Mouse (Mus musculus) embryonic facial prominence, embryonic 13.5 days (tissue): ENCODE measurements around the gene Ubtf. TPM values are rescaled to one million over a fixed set of nuclear protein-coding genes. Genes with fewer than 3 reads are reported as not detected.
"Not testable (repeated sequence)": the region's sequence is repeated elsewhere in the genome, so short reads cannot be mapped to it uniquely, and the experiment has no call there.

Experiments used
- ATAC-seq: fragments of 200-750 bp; cut with Nextera tagmentation; 2 replicates; pipeline ENCODE4 v1.8.0; 2017; ENCODE audit warnings: low read depth; ENCODE audit not compliant: insufficient number of reproducible peaks, insufficient read depth, low FRiP score, low TSS enrichment
- H3K27ac ChIP-seq: fragments of 300-500 bp; sonication (generic); 2 replicates; pipeline ENCODE4 v1.5.1; 2015; ENCODE audit warnings: moderate library complexity, mild to moderate bottlenecking, inconsistent platforms
- H3K27me3 ChIP-seq: fragments of 300-500 bp; sonication (generic); 2 replicates; pipeline ENCODE4 v1.6.1; 2015; ENCODE audit warnings: mild to moderate bottlenecking, inconsistent platforms
- H3K36me3 ChIP-seq: fragments of 300-500 bp; sonication (generic); 2 replicates; pipeline ENCODE4 v1.6.1; 2015; ENCODE audit warnings: mild to moderate bottlenecking, inconsistent platforms
- H3K4me1 ChIP-seq: fragments of 300-500 bp; sonication (generic); 2 replicates; pipeline ENCODE4 v1.6.1; 2015; ENCODE audit warnings: inconsistent platforms
- H3K4me2 ChIP-seq: fragments of 300-500 bp; sonication (generic); 2 replicates; pipeline ENCODE4 v1.6.1; 2015; ENCODE audit warnings: moderate library complexity, mild to moderate bottlenecking, inconsistent platforms
- H3K4me3 ChIP-seq: fragments of 300-500 bp; sonication (generic); 2 replicates; pipeline ENCODE4 v1.5.1; 2015; ENCODE audit warnings: mild to moderate bottlenecking, inconsistent platforms
- H3K9ac ChIP-seq: fragments of 300-500 bp; sonication (generic); 2 replicates; pipeline ENCODE4 v1.6.1; 2015; ENCODE audit warnings: mild to moderate bottlenecking, inconsistent platforms
- H3K9me3 ChIP-seq: fragments of 300-500 bp; sonication (generic); 2 replicates; pipeline ENCODE4 v1.6.1; 2016; ENCODE audit warnings: inconsistent platforms
- WGBS: fragments of 180-500 bp; shearing (Covaris S2); methylation state at CpG from one replicate; pipeline ENCODE4 v1.1.7; 2015; ENCODE audit warnings: mixed read lengths; 5-methylcytosine and 5-hydroxymethylcytosine counted together
- polyA plus RNA-seq: library from polyadenylated mRNA; unstranded; fragments of >200 nt; fragmentation: Nextera tagmentation; extraction: Ambion mirVana; gene quantifications from 2 replicates; pipeline ENCODE4 v1.2.1, GENCODE M21; 2015

Ubtf gene
- polyA plus RNA-seq, 1 experiment from 2014 or later = 88.5 TPM

DNA sequence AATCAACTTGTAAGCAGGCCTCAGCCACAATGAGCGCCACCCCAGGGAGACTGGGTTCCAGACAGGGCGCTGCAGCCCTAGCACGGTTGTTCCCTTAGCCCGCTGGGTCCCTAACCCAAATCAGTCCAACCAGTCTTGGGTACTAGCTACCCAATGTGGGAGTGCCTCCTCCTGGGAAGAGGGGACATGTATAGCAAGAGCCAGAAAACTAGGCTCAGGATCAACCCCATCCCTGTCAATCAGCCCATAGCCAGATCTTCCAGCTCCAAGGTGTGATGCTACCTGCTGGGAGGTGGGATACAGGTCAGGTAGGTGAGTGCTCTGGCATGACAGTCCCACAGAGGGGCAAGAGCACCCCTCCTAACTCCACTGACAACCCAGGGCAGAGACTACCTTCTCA, 29.4 kb downstream of the Ubtf start:
- Histone ChIP-seq H3K9ac (peak overlapping the region; percentile 44; the same call in 1 of the 2 replicates), H3K36me3 (peaks cover 74% of the 10 kb centered on the region), H3K9me3 (no peaks in the 10 kb centered on the region), H3K4me2 (no peak overlapping the region), H3K4me1 (peaks cover 42% of the 10 kb centered on the region), H3K27ac (no peak overlapping the region), H3K27me3 (no peaks in the 10 kb centered on the region), H3K4me3 (no peak overlapping the region)
- no peak for ATAC-seq
- 77% methylated on average over 4 of the region's 4 CpGs for WGBS

- no peak overlapping the region for H3K9ac ChIP-seq
- H3K4me3 ChIP-seq = no peak overlapping the region
- no peaks in the 10 kb centered on the region for H3K27me3 ChIP-seq
- H3K9me3 ChIP-seq = no peaks in the 10 kb centered on the region
- peaks cover 36% of the 10 kb centered on the region for H3K4me1 ChIP-seq
- 41% methylated on average over 6 of the region's 6 CpGs for WGBS
- ATAC-seq = no peak
- no peak overlapping the region for H3K4me2 ChIP-seq
- H3K27ac ChIP-seq = no peak overlapping the region
- H3K36me3 ChIP-seq = peaks cover 74% of the 10 kb centered on the region
These were observed 29.9 kb downstream of the Ubtf start for GRCm38 (mm10) chr11:102289511-102290100.

DNA sequence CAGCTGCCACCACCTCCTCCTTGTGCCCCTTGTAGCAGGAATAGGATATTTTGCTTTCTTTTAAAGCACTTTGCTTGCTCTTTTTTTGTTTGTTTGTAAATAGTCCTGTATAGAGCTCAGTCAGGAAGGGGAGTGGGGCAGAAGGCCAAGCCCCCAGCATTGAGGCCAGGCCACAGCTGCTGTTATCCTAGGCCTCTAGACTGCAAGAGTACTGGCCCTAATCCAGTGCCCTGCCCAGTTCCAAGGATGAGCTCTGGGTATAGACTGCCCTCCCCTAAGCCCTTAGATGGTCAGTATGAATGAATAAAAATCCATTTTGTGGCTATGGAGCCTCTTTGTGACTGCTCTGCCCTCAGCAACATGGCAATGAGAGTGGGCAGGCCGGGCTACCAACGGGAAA, 30.6 kb downstream of the Ubtf start:
- Histone ChIP-seq H3K36me3 (peaks cover 69% of the 10 kb centered on the region), H3K4me2 (no peak overlapping the region), H3K27me3 (no peaks in the 10 kb centered on the region), H3K9me3 (no peaks in the 10 kb centered on the region), H3K9ac (0 out of 2 replicates have a peak overlapping the region, but pooled peaks have one; percentile 33), H3K4me3 (no peak overlapping the region), H3K4me1 (peaks cover 29% of the 10 kb centered on the region), H3K27ac (no peak overlapping the region)
- 68% methylated on average over 2 of the region's 2 CpGs for WGBS
- ATAC-seq = no peak

DNA sequence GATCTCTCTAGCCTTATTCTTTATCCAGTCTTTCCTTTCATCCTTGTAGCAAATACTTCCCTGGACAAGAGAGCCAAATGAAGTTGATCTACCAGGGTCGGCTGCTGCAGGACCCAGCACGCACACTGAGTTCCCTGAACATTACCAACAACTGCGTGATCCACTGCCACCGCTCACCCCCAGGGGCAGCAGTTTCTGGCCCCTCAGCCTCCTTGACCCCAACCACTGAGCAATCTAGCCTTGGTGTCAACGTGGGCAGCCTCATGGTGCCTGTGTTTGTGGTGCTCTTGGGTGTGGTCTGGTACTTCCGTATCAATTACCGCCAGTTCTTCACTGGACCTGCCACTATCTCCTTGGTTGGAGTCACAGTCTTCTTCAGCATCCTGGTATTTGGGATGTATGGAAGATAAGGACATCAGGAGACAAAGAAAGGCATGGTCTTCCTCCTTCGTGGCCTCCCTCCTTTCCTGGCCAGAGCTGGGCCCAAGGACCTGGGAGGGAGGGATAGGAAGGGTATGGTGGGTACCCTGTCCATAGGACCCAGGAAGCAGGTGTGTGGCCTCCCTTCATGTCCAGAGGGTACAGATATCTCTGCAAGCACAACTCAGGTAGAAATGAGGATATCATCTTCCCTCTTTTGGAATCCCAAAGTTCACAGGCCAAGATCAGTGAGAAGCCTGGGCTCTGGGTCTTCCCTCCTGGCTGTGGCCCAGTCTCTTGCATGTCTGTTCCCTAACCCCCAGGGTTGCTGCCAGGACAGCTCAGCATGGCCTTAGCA, 31.3 kb downstream of the Ubtf start:
- Histone ChIP-seq H3K9ac (0 out of 2 replicates have a peak overlapping the region, but pooled peaks have one; percentile 33), H3K4me3 (no peak overlapping the region), H3K4me1 (peaks cover 29% of the 10 kb centered on the region), H3K27me3 (no peaks in the 10 kb centered on the region), H3K36me3 (peaks cover 62% of the 10 kb centered on the region), H3K27ac (no peak overlapping the region), H3K9me3 (no peaks in the 10 kb centered on the region), H3K4me2 (no peak overlapping the region)
- ATAC-seq = no peak
- 87% methylated on average over 8 of the region's 8 CpGs for WGBS

GRCm38 (mm10) chr11:102287485-102287884, 32.1 kb downstream of the Ubtf start:
- no peaks in the 10 kb centered on the region for H3K27me3 ChIP-seq
- 89% methylated on average over 8 of the region's 8 CpGs for WGBS
- no peak overlapping the region for H3K4me3 ChIP-seq
- no peak overlapping the region for H3K9ac ChIP-seq
- H3K4me1 ChIP-seq = peaks cover 29% of the 10 kb centered on the region
- ATAC-seq = no peak
- no peak overlapping the region for H3K4me2 ChIP-seq
- H3K27ac ChIP-seq = no peak overlapping the region
- no peaks in the 10 kb centered on the region for H3K9me3 ChIP-seq
- peaks cover 54% of the 10 kb centered on the region for H3K36me3 ChIP-seq

- Histone ChIP-seq H3K27me3 (no peaks in the 10 kb centered on the region), H3K9me3 (no peaks in the 10 kb centered on the region), H3K4me3 (peak overlapping the region; percentile 80), H3K4me2 (peak overlapping the region; percentile 85), H3K4me1 (peaks cover 22% of the 10 kb centered on the region), H3K9ac (peak overlapping the region; percentile 89), H3K27ac (peak overlapping the region; percentile 82), H3K36me3 (peaks cover 32% of the 10 kb centered on the region)
- ATAC-seq = peak; percentile 66
- WGBS = 5% methylated on average over 31 of the region's 31 CpGs
These were observed 34.3 kb downstream of the Ubtf start for GRCm38 (mm10) chr11:102285095-102285834.

DNA sequence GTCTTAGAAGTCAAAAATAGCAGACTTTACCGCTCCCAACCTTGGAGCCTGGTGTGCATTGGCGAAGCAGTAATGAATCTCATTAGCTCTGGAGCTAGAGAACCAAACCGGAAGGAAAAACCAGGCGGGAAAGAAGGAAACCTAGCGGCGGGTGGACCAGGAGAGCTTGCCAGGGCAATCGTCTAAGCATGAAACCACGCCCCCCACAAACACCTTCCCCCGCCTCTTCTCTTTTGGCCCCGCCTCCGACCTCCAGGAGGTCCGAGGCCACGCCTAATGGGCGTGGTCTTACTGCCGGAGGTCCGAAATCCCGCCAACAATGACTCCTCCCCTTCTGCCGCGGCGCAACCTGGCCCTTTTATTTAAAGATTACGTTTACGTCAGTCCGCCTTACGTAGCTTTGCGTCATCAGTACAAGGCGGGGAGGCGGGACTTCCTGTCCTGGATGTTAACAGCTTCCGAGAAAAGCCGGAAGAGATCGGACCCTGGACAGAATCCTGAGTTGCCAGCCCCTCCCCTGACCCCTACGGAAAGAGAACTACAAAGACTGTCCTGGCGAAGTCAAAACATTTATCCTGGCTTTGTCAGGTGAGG, 34.9 kb downstream of the Ubtf start, which contains the start of gene Tmub2:
Gene Tmub2 (plus strand): TSS at position 431 of the 594 bp plus-strand sequence.
- H3K9ac ChIP-seq = peak within 1 kb of the TSS; percentile 89
- no peaks in the 10 kb centered on the region for H3K27me3 ChIP-seq
- no peaks in the 10 kb centered on the region for H3K9me3 ChIP-seq
- ATAC-seq = peak; percentile 78
- peak within 1 kb of the TSS; percentile 85 for H3K4me2 ChIP-seq
- H3K4me1 ChIP-seq = peaks cover 18% of the 10 kb centered on the region
- H3K4me3 ChIP-seq = peak within 1 kb of the TSS; percentile 80
- H3K27ac ChIP-seq = peak within 1 kb of the TSS; percentile 82
- under 1% methylated on average over 31 of the region's 32 CpGs for WGBS
- H3K36me3 ChIP-seq = peaks cover 26% of the 10 kb centered on the region

GRCm38 (mm10) chr11:102283922-102284321, 35.6 kb downstream of the Ubtf start:
- peak overlapping the region; percentile 85 for H3K4me2 ChIP-seq
- ATAC-seq = no peak
- H3K27me3 ChIP-seq = no peaks in the 10 kb centered on the region
- H3K9me3 ChIP-seq = no peaks in the 10 kb centered on the region
- 88% methylated on average over 6 of the region's 6 CpGs for WGBS
- H3K4me1 ChIP-seq = peaks cover 18% of the 10 kb centered on the region
- H3K4me3 ChIP-seq = peak overlapping the region; percentile 80
- H3K36me3 ChIP-seq = peaks cover 19% of the 10 kb centered on the region
- no peak overlapping the region for H3K9ac ChIP-seq
- H3K27ac ChIP-seq = peak overlapping the region; percentile 77

DNA sequence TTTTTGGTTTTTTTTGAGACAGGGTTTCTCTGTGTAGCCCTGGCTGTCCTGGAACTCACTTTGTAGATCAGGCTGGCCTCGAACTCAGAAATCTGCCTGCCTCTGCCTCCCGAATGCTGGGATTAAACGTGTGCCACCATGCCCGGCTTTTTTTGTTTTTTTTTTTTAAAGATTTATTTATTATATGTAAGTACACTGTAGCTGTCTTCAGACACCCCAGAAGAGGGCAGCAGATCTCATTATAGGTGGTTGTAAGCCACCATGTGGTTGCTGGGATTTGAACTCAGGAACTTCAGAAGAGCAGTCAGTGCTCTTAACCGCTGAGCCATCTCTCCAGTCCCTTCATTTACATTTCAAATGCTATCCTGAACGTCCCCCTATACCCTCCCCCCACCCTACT, 39.3 kb downstream of the Ubtf start:
- H3K4me2 ChIP-seq, H3K9ac ChIP-seq, H3K36me3 ChIP-seq, H3K27ac ChIP-seq, H3K4me3 ChIP-seq, H3K9me3 ChIP-seq, ATAC-seq: not testable (repeated sequence)
- Histone ChIP-seq H3K27me3 (peaks cover 13% of the 10 kb centered on the region), H3K4me1 (peaks cover 13% of the 10 kb centered on the region)
- 74% methylated on average over 6 of the region's 6 CpGs for WGBS

- H3K27ac ChIP-seq = no peak overlapping the region
- H3K36me3 ChIP-seq = no peaks in the 10 kb centered on the region
- H3K4me2 ChIP-seq = no peak overlapping the region
- H3K9me3 ChIP-seq = no peaks in the 10 kb centered on the region
- no peak for ATAC-seq
- H3K4me1 ChIP-seq = peaks cover 13% of the 10 kb centered on the region
- H3K9ac ChIP-seq = no peak overlapping the region
- peaks cover 13% of the 10 kb centered on the region for H3K27me3 ChIP-seq
- H3K4me3 ChIP-seq = no peak overlapping the region
- WGBS = 94% methylated on average over 3 of the region's 3 CpGs
These were observed 39.9 kb downstream of the Ubtf start for GRCm38 (mm10) chr11:102279595-102279994.

- no peak overlapping the region for H3K4me2 ChIP-seq
These were observed 41.8 kb downstream of the Ubtf start for GRCm38 (mm10) chr11:102277754-102278153.

More at GRCm38 (mm10) chr11:102277754-102278153, 41.8 kb downstream of the Ubtf start:
- no peak for ATAC-seq
- Histone ChIP-seq H3K4me3 (no peak overlapping the region), H3K9ac (no peak overlapping the region), H3K27ac (no peak overlapping the region), H3K27me3 (peaks cover 13% of the 10 kb centered on the region), H3K4me1 (peaks cover 13% of the 10 kb centered on the region), H3K9me3 (no peaks in the 10 kb centered on the region), H3K36me3 (no peaks in the 10 kb centered on the region)
- WGBS = 45% methylated on average over 11 of the region's 12 CpGs
